Mouse (Mus musculus) small intestine, adult 2 months (tissue): Measurements from ENCODE around the gene Fhad1.

ENCODE experiments used
- CTCF ChIP-seq: fragments of 200-500 bp; IDR thresholded peaks from 2 replicates; pipeline ENCODE4 v1.5.1; 2012; ENCODE audit warnings: low read depth, mild to moderate bottlenecking, control low read depth, inconsistent platforms, low read length, moderate library complexity, mixed read lengths; ENCODE audit not compliant: insufficient replicate concordance, insufficient read length; ENCODE audit errors: extremely low read depth
- POLR2A ChIP-seq: fragments of 200-500 bp; IDR thresholded peaks from 2 replicates; pipeline ENCODE4 v1.6.1; 2012; ENCODE audit warnings: low read depth, mild to moderate bottlenecking, control low read depth, inconsistent platforms, low read length, moderate library complexity

- TF ChIP-seq POLR2A (no peak), CTCF (no peak)
Observed at GRCm38 (mm10) chr4:142011236-142011635, 3.6 kb downstream of the Fhad1 start.
